Mouse (Mus musculus): ENCODE data around the gene Gm19402. TPM values are rescaled to one million over a fixed set of nuclear protein-coding genes. Genes with fewer than 3 reads are reported as not detected.

Gene Gm19402
- polyA plus RNA-seq, 1 experiment from 2014 or later: not detected

GRCm38 (mm10) chr10:77697133-77697532 is 6.6 kb upstream of the Gm19402 start, which contains the start of gene Gm9508:
Gene Gm9508 (minus strand): TSS chr10:77697233.
- Histone ChIP-seq H3K4me2 (no peak within 1 kb of the TSS), H3K4me1 (no peaks in the 10 kb centered on the region), H3K9me3 (replicated peaks) (no peaks in the 10 kb centered on the region; the same call in 1 of the 2 replicates), H3K27ac (no peak within 1 kb of the TSS), H3K27me3 (no peaks in the 10 kb centered on the region), H3K36me3 (ENCODE audit: poor library complexity, severe bottlenecking) (no peaks in the 10 kb centered on the region), H3K4me3 (no peak within 1 kb of the TSS), H3K9ac (no peak within 1 kb of the TSS)
- WGBS: 38% methylated on average over 4 of the region's 4 CpGs
- ATAC-seq: no peak

- Histone ChIP-seq H3K27ac (no peak overlapping the region), H3K9ac (no peak overlapping the region), H3K27me3 (peaks cover 30% of the 10 kb centered on the region), H3K9me3 (replicated peaks) (no peaks in the 10 kb centered on the region), H3K4me3 (no peak overlapping the region), H3K4me2 (no peak overlapping the region), H3K4me1 (peaks cover 4% of the 10 kb centered on the region; the same call in 1 of the 2 replicates), H3K36me3 (ENCODE audit: poor library complexity, severe bottlenecking) (no peaks in the 10 kb centered on the region)
- 27% methylated on average over 10 of the region's 10 CpGs for WGBS
- ATAC-seq: no peak
These were observed 3.5 kb downstream of the Gm19402 start for GRCm38 (mm10) chr10:77687021-77687420.

GRCm38 (mm10) chr10:77685895-77686664 is 4.5 kb downstream of the Gm19402 start, which contains the start of gene Tspear:
Gene Tspear (plus strand): TSS chr10:77686569.
- Histone ChIP-seq H3K9me3 (replicated peaks) (no peaks in the 10 kb centered on the region), H3K27ac (no peak within 1 kb of the TSS), H3K9ac (no peak within 1 kb of the TSS), H3K4me1 (peaks cover 4% of the 10 kb centered on the region; the same call in 1 of the 2 replicates), H3K27me3 (peaks cover 30% of the 10 kb centered on the region), H3K4me2 (no peak within 1 kb of the TSS), H3K36me3 (ENCODE audit: poor library complexity, severe bottlenecking) (no peaks in the 10 kb centered on the region), H3K4me3 (no peak within 1 kb of the TSS)
- no peak for ATAC-seq
- 7% methylated on average over 22 of the region's 22 CpGs for WGBS

GRCm38 (mm10) chr10:77684181-77684580 is 6.4 kb downstream of the Gm19402 start:
- no peak overlapping the region for H3K9ac ChIP-seq
- no peak for ATAC-seq
- H3K4me3 ChIP-seq: no peak overlapping the region
- WGBS: 34% methylated on average over 8 of the region's 8 CpGs
- peaks cover 31% of the 10 kb centered on the region for H3K27me3 ChIP-seq
- H3K36me3 ChIP-seq (ENCODE audit: poor library complexity, severe bottlenecking): no peaks in the 10 kb centered on the region
- H3K4me1 ChIP-seq: no peaks in the 10 kb centered on the region
- H3K27ac ChIP-seq: no peak overlapping the region
- H3K4me2 ChIP-seq: no peak overlapping the region
- no peaks in the 10 kb centered on the region for H3K9me3 ChIP-seq (replicated peaks)

GRCm38 (mm10) chr10:77682994-77683393 is 7.6 kb downstream of the Gm19402 start:
- no peak overlapping the region for H3K4me3 ChIP-seq
- H3K9ac ChIP-seq: no peak overlapping the region
- no peak overlapping the region for H3K27ac ChIP-seq
- 81% methylated on average over 7 of the region's 7 CpGs for WGBS
- peaks cover 2% of the 10 kb centered on the region for H3K4me1 ChIP-seq
- H3K9me3 ChIP-seq (replicated peaks): no peaks in the 10 kb centered on the region
- ATAC-seq: no peak
- H3K27me3 ChIP-seq: peaks cover 40% of the 10 kb centered on the region
- H3K4me2 ChIP-seq: no peak overlapping the region
- H3K36me3 ChIP-seq (ENCODE audit: poor library complexity, severe bottlenecking): no peaks in the 10 kb centered on the region

- peak overlapping the region; percentile 34 for H3K9ac ChIP-seq
- H3K4me2 ChIP-seq: peak overlapping the region; percentile 74
- ATAC-seq: peak; percentile 63; the same call in 1 of the 2 replicates
- peaks cover 28% of the 10 kb centered on the region for H3K27me3 ChIP-seq
- peak overlapping the region; percentile 37 for H3K4me3 ChIP-seq
- no peaks in the 10 kb centered on the region for H3K9me3 ChIP-seq (replicated peaks)
- peaks cover 13% of the 10 kb centered on the region for H3K4me1 ChIP-seq
- H3K36me3 ChIP-seq (ENCODE audit: poor library complexity, severe bottlenecking): no peaks in the 10 kb centered on the region
- H3K27ac ChIP-seq: peak overlapping the region; percentile 14; the same call in 1 of the 2 replicates
- WGBS: under 1% methylated on average over 35 of the region's 35 CpGs
These were observed 13.0 kb downstream of the Gm19402 start for GRCm38 (mm10) chr10:77677562-77677961.

- Histone ChIP-seq H3K4me3 (no peak overlapping the region), H3K27ac (no peak overlapping the region), H3K4me1 (peaks cover 13% of the 10 kb centered on the region), H3K9me3 (replicated peaks) (no peaks in the 10 kb centered on the region), H3K9ac (no peak overlapping the region), H3K27me3 (peaks cover 24% of the 10 kb centered on the region), H3K4me2 (no peak overlapping the region), H3K36me3 (ENCODE audit: poor library complexity, severe bottlenecking) (no peaks in the 10 kb centered on the region)
- WGBS: 61% methylated on average over 13 of the region's 13 CpGs
- ATAC-seq: no peak
These were observed 16.8 kb downstream of the Gm19402 start for GRCm38 (mm10) chr10:77673765-77674164.

- Histone ChIP-seq H3K9me3 (replicated peaks) (no peaks in the 10 kb centered on the region), H3K9ac (no peak overlapping the region), H3K27ac (no peak overlapping the region), H3K4me3 (no peak overlapping the region), H3K36me3 (ENCODE audit: poor library complexity, severe bottlenecking) (no peaks in the 10 kb centered on the region), H3K4me1 (no peaks in the 10 kb centered on the region), H3K4me2 (no peak overlapping the region), H3K27me3 (peaks cover 4% of the 10 kb centered on the region)
- 88% methylated on average over 4 of the region's 4 CpGs for WGBS
- no peak for ATAC-seq
These were observed 19.0 kb downstream of the Gm19402 start for GRCm38 (mm10) chr10:77671519-77671918.

GRCm38 (mm10) chr10:77670710-77671109 is 19.8 kb downstream of the Gm19402 start:
- no peaks in the 10 kb centered on the region for H3K9me3 ChIP-seq (replicated peaks)
- no peak overlapping the region for H3K27ac ChIP-seq
- H3K4me2 ChIP-seq: no peak overlapping the region
- peaks cover under 1% of the 10 kb centered on the region; the same call in 1 of the 2 replicates for H3K27me3 ChIP-seq
- no peaks in the 10 kb centered on the region for H3K4me1 ChIP-seq
- no peaks in the 10 kb centered on the region for H3K36me3 ChIP-seq (ENCODE audit: poor library complexity, severe bottlenecking)
- ATAC-seq: no peak
- H3K9ac ChIP-seq: no peak overlapping the region
- no peak overlapping the region for H3K4me3 ChIP-seq
- WGBS: 89% methylated on average over 4 of the region's 4 CpGs

- WGBS: 88% methylated on average over 4 of the region's 4 CpGs
- Histone ChIP-seq H3K9me3 (replicated peaks) (no peaks in the 10 kb centered on the region), H3K4me2 (no peak overlapping the region), H3K27me3 (no peaks in the 10 kb centered on the region), H3K4me1 (no peaks in the 10 kb centered on the region), H3K36me3 (ENCODE audit: poor library complexity, severe bottlenecking) (no peaks in the 10 kb centered on the region), H3K4me3 (no peak overlapping the region), H3K27ac (no peak overlapping the region), H3K9ac (no peak overlapping the region)
- no peak for ATAC-seq
These were observed 23.2 kb downstream of the Gm19402 start for GRCm38 (mm10) chr10:77667402-77667801.

GRCm38 (mm10) chr10:77666342-77666741 is 24.2 kb downstream of the Gm19402 start:
- no peaks in the 10 kb centered on the region for H3K4me1 ChIP-seq
- no peak overlapping the region for H3K27ac ChIP-seq
- no peaks in the 10 kb centered on the region for H3K27me3 ChIP-seq
- no peaks in the 10 kb centered on the region for H3K9me3 ChIP-seq (replicated peaks)
- no peak for ATAC-seq
- H3K9ac ChIP-seq: no peak overlapping the region
- H3K4me2 ChIP-seq: no peak overlapping the region
- H3K4me3 ChIP-seq: no peak overlapping the region
- 85% methylated on average over 8 of the region's 8 CpGs for WGBS
- no peaks in the 10 kb centered on the region for H3K36me3 ChIP-seq (ENCODE audit: poor library complexity, severe bottlenecking)

GRCm38 (mm10) chr10:77663949-77664665 is 26.4 kb downstream of the Gm19402 start:
- H3K4me3 ChIP-seq: no peak overlapping the region
- H3K4me2 ChIP-seq: no peak overlapping the region; the same call in 1 of the 2 replicates
- no peaks in the 10 kb centered on the region for H3K36me3 ChIP-seq (ENCODE audit: poor library complexity, severe bottlenecking)
- H3K4me1 ChIP-seq: no peaks in the 10 kb centered on the region
- no peak overlapping the region for H3K27ac ChIP-seq
- no peaks in the 10 kb centered on the region for H3K27me3 ChIP-seq
- no peak overlapping the region for H3K9ac ChIP-seq
- ATAC-seq: no peak
- no peaks in the 10 kb centered on the region for H3K9me3 ChIP-seq (replicated peaks)
- WGBS: 64% methylated on average over 43 of the region's 43 CpGs
